Mouse (Mus musculus) neural tube, embryonic 12.5 days (tissue): ENCODE results near the gene Pear1. TPM values are rescaled to one million over a fixed set of nuclear protein-coding genes. Genes with fewer than 3 reads are reported as not detected.

Source experiments
- ATAC-seq: fragments of 200-750 bp; cut with Nextera tagmentation; 2 replicates; pipeline ENCODE4 v1.8.0; 2017; ENCODE audit warnings: low read depth, mild to moderate bottlenecking, moderate TSS enrichment, moderate library complexity; ENCODE audit not compliant: low FRiP score
- H3K27ac ChIP-seq: fragments of 300-500 bp; sonication (generic); 2 replicates; pipeline ENCODE4 v1.5.1; 2016
- H3K27me3 ChIP-seq: fragments of 300-500 bp; sonication (generic); replicated peaks from 2 replicates; pipeline ENCODE4 v1.6.1; 2016; ENCODE audit warnings: mild to moderate bottlenecking
- H3K36me3 ChIP-seq: fragments of 300-500 bp; sonication (generic); 2 replicates; pipeline ENCODE4 v1.6.1; 2016; ENCODE audit warnings: mild to moderate bottlenecking
- H3K4me1 ChIP-seq: fragments of 300-500 bp; sonication (generic); 2 replicates; pipeline ENCODE4 v1.6.1; 2016
- H3K4me2 ChIP-seq: fragments of 300-500 bp; sonication (generic); replicated peaks from 2 replicates; pipeline ENCODE4 v1.6.1; 2016; ENCODE audit warnings: mild to moderate bottlenecking
- H3K4me3 ChIP-seq: fragments of 300-500 bp; sonication (generic); 2 replicates; pipeline ENCODE4 v1.5.1; 2016
- H3K9ac ChIP-seq: fragments of 300-500 bp; sonication (generic); 2 replicates; pipeline ENCODE4 v1.6.1; 2016; ENCODE audit warnings: mild to moderate bottlenecking
- H3K9me3 ChIP-seq: fragments of 300-500 bp; sonication (generic); 2 replicates; pipeline ENCODE4 v1.6.1; 2016; ENCODE audit warnings: mild to moderate bottlenecking
- WGBS: fragments of 180-500 bp; shearing (Covaris S2); methylation state at CpG from one replicate; pipeline ENCODE4 v1.1.7; 2016; 5-methylcytosine and 5-hydroxymethylcytosine counted together
- polyA plus RNA-seq: library from polyadenylated mRNA; unstranded; fragments of >200 nt; fragmentation: Nextera tagmentation; extraction: Ambion mirVana; gene quantifications from 2 replicates; pipeline ENCODE4 v1.2.1, GENCODE M21; 2016

The Pear1 gene
- polyA plus RNA-seq, 1 experiment from 2014 or later: 11.7 TPM

- no peaks in the 10 kb centered on the region for H3K9me3 ChIP-seq
- H3K9ac ChIP-seq: no peak overlapping the region
- no peak for ATAC-seq
- H3K4me3 ChIP-seq: no peak overlapping the region
- H3K27ac ChIP-seq: no peak overlapping the region
- peaks cover 7% of the 10 kb centered on the region; the same call in 1 of the 2 replicates for H3K27me3 ChIP-seq
- H3K36me3 ChIP-seq: no peaks in the 10 kb centered on the region
- H3K4me2 ChIP-seq: no peak overlapping the region
- peaks cover 16% of the 10 kb centered on the region for H3K4me1 ChIP-seq
- WGBS: 78% methylated on average over 20 of the region's 20 CpGs
Measured at GRCm38 (mm10) chr3:87761408-87762375, 62.4 kb downstream of the Pear1 start.

GRCm38 (mm10) chr3:87758641-87759040 lies 65.5 kb downstream of the Pear1 start:
- peaks cover 19% of the 10 kb centered on the region for H3K4me1 ChIP-seq
- peaks cover 10% of the 10 kb centered on the region for H3K27me3 ChIP-seq
- H3K36me3 ChIP-seq: no peaks in the 10 kb centered on the region
- no peak overlapping the region for H3K4me2 ChIP-seq
- 49% methylated on average over 4 of the region's 5 CpGs for WGBS
- no peaks in the 10 kb centered on the region for H3K9me3 ChIP-seq
- no peak overlapping the region for H3K9ac ChIP-seq
- no peak for ATAC-seq
- no peak overlapping the region for H3K27ac ChIP-seq
- no peak overlapping the region for H3K4me3 ChIP-seq

GRCm38 (mm10) chr3:87756488-87756887 lies 67.6 kb downstream of the Pear1 start:
- H3K4me1 ChIP-seq: peaks cover 11% of the 10 kb centered on the region
- no peaks in the 10 kb centered on the region for H3K36me3 ChIP-seq
- H3K9me3 ChIP-seq: no peaks in the 10 kb centered on the region
- H3K9ac ChIP-seq: 0 out of 2 replicates have a peak overlapping the region, but pooled peaks have one; percentile 1
- ATAC-seq: peak; percentile 34
- H3K4me2 ChIP-seq: peak overlapping the region; percentile 50
- H3K4me3 ChIP-seq: no peak overlapping the region
- H3K27ac ChIP-seq: no peak overlapping the region
- WGBS: 51% methylated on average over 20 of the region's 20 CpGs
- H3K27me3 ChIP-seq: peaks cover 10% of the 10 kb centered on the region

- WGBS: 5% methylated on average over 24 of the region's 24 CpGs
- Histone ChIP-seq H3K9me3 (no peaks in the 10 kb centered on the region), H3K27ac (no peak overlapping the region), H3K36me3 (no peaks in the 10 kb centered on the region), H3K4me2 (peak overlapping the region; percentile 50), H3K4me3 (0 out of 2 replicates have a peak overlapping the region, but pooled peaks have one; percentile 7), H3K4me1 (peaks cover 11% of the 10 kb centered on the region), H3K9ac (0 out of 2 replicates have a peak overlapping the region, but pooled peaks have one; percentile 1), H3K27me3 (peaks cover 10% of the 10 kb centered on the region)
- peak; percentile 84 for ATAC-seq
Measured at GRCm38 (mm10) chr3:87755964-87756363, 68.1 kb downstream of the Pear1 start.

GRCm38 (mm10) chr3:87753829-87754228 lies 70.3 kb downstream of the Pear1 start:
- Histone ChIP-seq H3K9me3 (no peaks in the 10 kb centered on the region), H3K36me3 (no peaks in the 10 kb centered on the region), H3K4me1 (peaks cover 11% of the 10 kb centered on the region; the same call in 1 of the 2 replicates), H3K27ac (no peak overlapping the region), H3K9ac (no peak overlapping the region), H3K4me2 (no peak overlapping the region), H3K27me3 (peaks cover 10% of the 10 kb centered on the region), H3K4me3 (no peak overlapping the region)
- WGBS: 76% methylated on average over 13 of the region's 13 CpGs
- no peak for ATAC-seq

- Histone ChIP-seq H3K9ac (no peak overlapping the region), H3K9me3 (no peaks in the 10 kb centered on the region), H3K4me2 (no peak overlapping the region), H3K27me3 (peaks cover 10% of the 10 kb centered on the region), H3K27ac (no peak overlapping the region), H3K4me1 (peaks cover 11% of the 10 kb centered on the region; the same call in 1 of the 2 replicates), H3K36me3 (no peaks in the 10 kb centered on the region), H3K4me3 (no peak overlapping the region)
- ATAC-seq: no peak
- WGBS: 83% methylated on average over 3 of the region's 3 CpGs
Measured at GRCm38 (mm10) chr3:87752567-87752966, 71.5 kb downstream of the Pear1 start.

- 90% methylated on average over 12 of the region's 12 CpGs for WGBS
- Histone ChIP-seq H3K9me3 (no peaks in the 10 kb centered on the region), H3K27me3 (peaks cover 3% of the 10 kb centered on the region), H3K9ac (no peak overlapping the region), H3K27ac (no peak overlapping the region), H3K4me2 (no peak overlapping the region), H3K4me1 (peaks cover 12% of the 10 kb centered on the region), H3K36me3 (no peaks in the 10 kb centered on the region), H3K4me3 (no peak overlapping the region)
- ATAC-seq: no peak
Measured at GRCm38 (mm10) chr3:87749977-87750376, 74.1 kb downstream of the Pear1 start.

GRCm38 (mm10) chr3:87749036-87749435 lies 75.1 kb downstream of the Pear1 start:
- Histone ChIP-seq H3K4me3 (no peak overlapping the region), H3K36me3 (no peaks in the 10 kb centered on the region), H3K9ac (no peak overlapping the region), H3K4me2 (no peak overlapping the region), H3K27ac (no peak overlapping the region), H3K4me1 (peaks cover 14% of the 10 kb centered on the region), H3K27me3 (no peaks in the 10 kb centered on the region; the same call in 1 of the 2 replicates), H3K9me3 (no peaks in the 10 kb centered on the region)
- no peak for ATAC-seq
- 10% methylated on average over 5 of the region's 5 CpGs for WGBS

- no peak for ATAC-seq
- H3K4me2 ChIP-seq: no peak within 1 kb of the TSS
- 47% methylated on average over 13 of the region's 13 CpGs for WGBS
Measured at GRCm38 (mm10) chr3:87748431-87748830, 75.7 kb downstream of the Pear1 start, which contains the start of gene Lrrc71. TSS of gene Lrrc71 (minus strand) at chr3:87748625.

GRCm38 (mm10) chr3:87745036-87745659 lies 79.0 kb downstream of the Pear1 start:
- 0 out of 2 replicates have a peak, but pooled peaks have one; percentile 56 for ATAC-seq
- 32% methylated on average over 14 of the region's 18 CpGs for WGBS
- H3K9ac ChIP-seq: peak overlapping the region; percentile 38
- no peaks in the 10 kb centered on the region for H3K27me3 ChIP-seq
- H3K4me1 ChIP-seq: peaks cover 14% of the 10 kb centered on the region
- no peak overlapping the region for H3K4me3 ChIP-seq
- no peak overlapping the region for H3K27ac ChIP-seq
- no peaks in the 10 kb centered on the region for H3K9me3 ChIP-seq
- H3K4me2 ChIP-seq: peak overlapping the region; percentile 51
- H3K36me3 ChIP-seq: peaks cover 9% of the 10 kb centered on the region; the same call in 1 of the 2 replicates

More at GRCm38 (mm10) chr3:87748431-87748830, 75.7 kb downstream of the Pear1 start, which contains the start of gene Lrrc71:
- Histone ChIP-seq H3K4me3 (no peak within 1 kb of the TSS), H3K27me3 (no peaks in the 10 kb centered on the region), H3K4me1 (peaks cover 14% of the 10 kb centered on the region), H3K27ac (no peak within 1 kb of the TSS), H3K36me3 (no peaks in the 10 kb centered on the region), H3K9me3 (no peaks in the 10 kb centered on the region), H3K9ac (no peak within 1 kb of the TSS)

GRCm38 (mm10) chr3:87743927-87744326 lies 80.2 kb downstream of the Pear1 start:
- H3K9ac ChIP-seq: no peak overlapping the region
- WGBS: 86% methylated on average over 4 of the region's 4 CpGs
- H3K9me3 ChIP-seq: no peaks in the 10 kb centered on the region
- peaks cover 17% of the 10 kb centered on the region for H3K36me3 ChIP-seq
- no peak overlapping the region for H3K4me3 ChIP-seq
- peaks cover 14% of the 10 kb centered on the region for H3K4me1 ChIP-seq
- H3K4me2 ChIP-seq: no peak overlapping the region
- no peaks in the 10 kb centered on the region for H3K27me3 ChIP-seq
- ATAC-seq: no peak
- no peak overlapping the region for H3K27ac ChIP-seq

- H3K4me1 ChIP-seq: peaks cover 14% of the 10 kb centered on the region
- H3K4me3 ChIP-seq: no peak overlapping the region
- H3K36me3 ChIP-seq: peaks cover 27% of the 10 kb centered on the region
- no peak for ATAC-seq
- H3K4me2 ChIP-seq: no peak overlapping the region
- H3K27ac ChIP-seq: no peak overlapping the region
- H3K27me3 ChIP-seq: no peaks in the 10 kb centered on the region
- no peak overlapping the region for H3K9ac ChIP-seq
- WGBS: 87% methylated on average over 16 of the region's 16 CpGs
- no peaks in the 10 kb centered on the region for H3K9me3 ChIP-seq
Measured at GRCm38 (mm10) chr3:87742735-87743134, 81.4 kb downstream of the Pear1 start.
